ENCODE assay signal across 18 mouse cellular contexts in the genomic region with DNA sequence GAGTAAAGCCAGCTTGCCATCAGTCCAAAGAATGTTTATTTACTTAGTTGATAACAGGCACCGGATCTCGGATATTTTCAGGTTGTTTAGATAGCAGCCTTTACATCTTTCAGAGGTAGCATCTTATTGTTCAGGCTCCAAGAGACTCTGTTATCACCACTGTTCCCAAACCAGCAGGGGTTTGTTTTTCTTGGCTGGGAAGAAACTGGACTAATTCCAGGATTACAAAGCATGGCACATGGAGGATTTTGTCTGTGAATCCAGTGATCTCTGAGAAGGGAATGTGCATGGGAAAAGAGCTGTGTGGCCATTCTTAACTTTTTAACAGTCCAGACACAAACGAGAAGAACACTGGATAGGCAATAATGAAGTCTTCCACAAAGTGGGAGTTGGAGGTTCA. TPM values are rescaled to one million over a fixed set of nuclear protein-coding genes. Genes with fewer than 3 reads are reported as not detected.
DNase-seq lines count a peak whose midpoint lies in the region; ATAC-seq lines count a peak whose summit lies in the region.
"Had no signal": no experiment of that assay in that cellular context is flagged by ENCODE, and none has a peak within 500 bp of the region (broad histone marks: within the 10 kb centered on the region; RNA-seq: fewer than 3 reads in every experiment).

No protein-coding gene starts in this region.

- no peak for ATAC-seq in activated CD4-positive, CD25-positive, alpha-beta regulatory T cell, adult 4 months
- ATAC-seq: CD4-positive, CD25-positive, alpha-beta regulatory T cell, adult 4 months had no signal

- intact Hi-C loops in left cerebral cortex, postnatal 4 days (cut with DNase I): no loop called here
- intact Hi-C loops in left cerebral cortex, postnatal 25 days (cut with DNase I): no loop called here

- DNase-seq in left cerebral cortex, postnatal 4 days: peak; percentile 18
- DNase-seq in left cerebral cortex, postnatal 25 days (ENCODE audit: low spot score in 2 of 2): no peak
- DNase-seq in adipocyte (ENCODE audit: low spot score): peak; percentile 38
- DNase-seq in cerebellum, adult 18-20 months: peak; percentile 60 to 61
- peak; percentile 21 to 66 for DNase-seq in cerebellum, postnatal 36 days
- no peak for DNase-seq in thymus, postnatal 25 days
- DNase-seq: adrenal gland, postnatal 14 days; gastrocnemius, postnatal 36 days; kidney, adult 18-20 months; kidney, postnatal 25 days; layer of hippocampus, adult 9-11 months; lung, postnatal 14 days; right cerebral cortex, postnatal 14 days; thymus, postnatal 14 days had no signal

RNA-seq across cellular contexts. Expression of gene Faxc, which starts 43.0 kb away (rescaled TPM):
- total RNA-seq in left cerebral cortex, postnatal 4 days (2021): 100 to 1,000 TPM; 113 to 116 TPM
- 10 to 100 TPM; 71.4 to 74.6 TPM for total RNA-seq in left cerebral cortex, postnatal 25 days (2021)
- not detected for polyA plus RNA-seq in activated CD4-positive, CD25-positive, alpha-beta regulatory T cell, adult 4 months (2017; shearing (Covaris generic))
- total RNA-seq: megakaryocyte-erythroid progenitor cell, adult 5-6 weeks had no signal
- polyA plus RNA-seq: CD4-positive, CD25-positive, alpha-beta regulatory T cell, adult 4 months; G1E had no signal

Comparison
In these comparisons a context has a peak if more than half of its experiments do, and no peak if none do; other contexts are left out.
1. DNase-seq: peak in left cerebral cortex, postnatal 4 days (single experiment), adipocyte (single experiment), cerebellum, adult 18-20 months (2 of 2) and cerebellum, postnatal 36 days (2 of 2); none in left cerebral cortex, postnatal 25 days (0 of 2) and thymus, postnatal 25 days (single experiment).